In the genomic region with DNA sequence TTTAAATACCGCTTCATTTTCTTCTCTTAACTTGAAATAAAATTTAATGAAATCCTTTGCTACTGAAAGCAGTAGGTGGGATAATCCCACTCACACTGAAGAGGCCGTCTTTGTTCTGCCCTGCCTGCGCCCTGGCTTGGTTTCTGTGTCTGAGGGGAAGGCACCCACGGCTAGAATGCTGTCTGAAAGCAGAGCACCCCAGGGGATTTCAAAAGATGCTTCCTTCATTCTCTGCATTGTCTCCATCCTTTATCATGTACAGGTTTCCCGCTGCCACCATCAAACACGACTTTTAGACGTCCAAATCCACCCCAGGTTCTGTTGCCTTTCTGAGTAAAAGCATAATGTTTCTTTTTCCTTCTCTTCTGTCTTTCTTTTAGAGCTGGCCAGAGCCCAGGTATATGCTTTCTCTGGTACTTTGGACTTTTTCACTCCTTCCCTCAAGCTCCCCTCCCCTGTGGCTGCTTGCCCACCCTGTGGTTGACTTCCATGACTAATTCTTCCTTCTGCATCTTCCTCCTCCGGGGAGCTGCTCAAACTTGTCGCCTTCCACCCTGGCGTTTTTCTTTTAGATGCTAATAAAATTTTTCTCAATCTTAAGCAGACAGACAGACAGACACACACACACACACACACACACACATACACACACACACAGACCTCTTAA, we compare ENCODE assay signal across 15 mouse cellular contexts.
DNase-seq lines count a peak whose midpoint lies in the region; ATAC-seq and TF ChIP-seq lines count a peak whose summit lies in the region.
"Had no signal": no experiment of that assay in that cellular context is flagged by ENCODE, and none has a peak within 500 bp of the region (broad histone marks: within the 10 kb centered on the region; RNA-seq: fewer than 3 reads in every experiment).

No protein-coding gene starts in this region.

- no peak overlapping the region for H3K27ac ChIP-seq in forebrain, embryonic 11.5 days (ENCODE audit: low read depth, low read length)
- no peak overlapping the region for H3K27ac ChIP-seq in forebrain, embryonic 15.5 days (replicated peaks)
- no peak overlapping the region for H3K27ac ChIP-seq in forebrain, postnatal 0 days (ENCODE audit: low read depth, low read length)
- H3K27ac ChIP-seq in midbrain, embryonic 16.5 days (ENCODE audit: low read length): peak overlapping the region; percentile 6; the same call in 1 of the 2 replicates
- H3K27ac ChIP-seq: embryonic facial prominence, embryonic 12.5 days; kidney, postnatal 0 days had no signal

- 0 out of 2 replicates have a peak overlapping the region, but pooled peaks have one; percentile 27 for H3K9ac ChIP-seq in forebrain, embryonic 11.5 days (ENCODE audit: low read length)
- no peak overlapping the region for H3K9ac ChIP-seq in forebrain, embryonic 15.5 days (replicated peaks)
- 0 out of 2 replicates have a peak overlapping the region, but pooled peaks have one; percentile 2 for H3K9ac ChIP-seq in forebrain, postnatal 0 days
- H3K9ac ChIP-seq in midbrain, embryonic 16.5 days (ENCODE audit: low read depth, low read length): no peak overlapping the region
- H3K9ac ChIP-seq: embryonic facial prominence, embryonic 12.5 days had no signal

- TF ChIP-seq CTCF in forebrain, postnatal 0 days (IDR thresholded peaks at IDR 0.05; ENCODE audit: low read depth): no peak

- no peaks in the 10 kb centered on the region; the same call in 1 of the 2 replicates for H3K9me3 ChIP-seq in forebrain, embryonic 11.5 days (ENCODE audit: control insufficient read depth, low read length)
- no peaks in the 10 kb centered on the region for H3K9me3 ChIP-seq in forebrain, embryonic 15.5 days
- no peaks in the 10 kb centered on the region for H3K9me3 ChIP-seq in forebrain, postnatal 0 days (ENCODE audit: low read length)
- H3K9me3 ChIP-seq in midbrain, embryonic 16.5 days (replicated peaks; ENCODE audit: control insufficient read depth, low read length, poor library complexity, severe bottlenecking): no peaks in the 10 kb centered on the region
- H3K9me3 ChIP-seq: embryonic facial prominence, embryonic 12.5 days had no signal

- H3K36me3 ChIP-seq in forebrain, embryonic 11.5 days (ENCODE audit: control insufficient read depth, insufficient read depth, low read length): no peaks in the 10 kb centered on the region
- no peaks in the 10 kb centered on the region for H3K36me3 ChIP-seq in forebrain, embryonic 15.5 days
- H3K36me3 ChIP-seq in forebrain, postnatal 0 days (ENCODE audit: insufficient read depth): no peaks in the 10 kb centered on the region
- H3K36me3 ChIP-seq in midbrain, embryonic 16.5 days (ENCODE audit: control insufficient read depth, insufficient read depth, low read length): no peaks in the 10 kb centered on the region
- H3K36me3 ChIP-seq: embryonic facial prominence, embryonic 12.5 days had no signal

- peak; percentile 45 for DNase-seq in forebrain, embryonic 11.5 days (ENCODE audit: low spot score)
- peak; percentile 20 for DNase-seq in urinary bladder, postnatal 14 days (ENCODE audit: low spot score)
- no peak for DNase-seq in urinary bladder, postnatal 10 days (ENCODE audit: low spot score)
- no peak for DNase-seq in forebrain, postnatal 0 days
- no peak for DNase-seq in thymus, postnatal 10 days (ENCODE audit: low spot score in 2 of 2)
- DNase-seq in natural killer cell, adult 2 months (ENCODE audit: low spot score in 2 of 2): no peak
- DNase-seq: adrenal gland, postnatal 10 days; cerebellum, postnatal 25 days; heart, postnatal 14 days; liver; lung, adult 2 months had no signal

- H3K4me3 ChIP-seq in forebrain, embryonic 11.5 days (ENCODE audit: low read depth, low read length): no peak overlapping the region
- H3K4me3 ChIP-seq in forebrain, embryonic 15.5 days: no peak overlapping the region
- no peak overlapping the region for H3K4me3 ChIP-seq in forebrain, postnatal 0 days (ENCODE audit: low read depth, low read length)
- no peak overlapping the region for H3K4me3 ChIP-seq in midbrain, embryonic 16.5 days (ENCODE audit: low read depth, low read length)
- H3K4me3 ChIP-seq: embryonic facial prominence, embryonic 12.5 days had no signal

- no peak overlapping the region for H3K4me2 ChIP-seq in forebrain, embryonic 11.5 days (ENCODE audit: low read depth, low read length, severe bottlenecking)
- no peak overlapping the region for H3K4me2 ChIP-seq in forebrain, embryonic 15.5 days (replicated peaks)
- no peak overlapping the region for H3K4me2 ChIP-seq in forebrain, postnatal 0 days (ENCODE audit: low read depth)
- H3K4me2 ChIP-seq in midbrain, embryonic 16.5 days (ENCODE audit: low read length): no peak overlapping the region
- H3K4me2 ChIP-seq: embryonic facial prominence, embryonic 12.5 days had no signal

- ATAC-seq in forebrain, embryonic 11.5 days (replicated peaks; ENCODE audit: low FRiP score): no peak
- ATAC-seq in forebrain, embryonic 15.5 days (replicated peaks): no peak
- no peak for ATAC-seq in forebrain, postnatal 0 days
- 0 out of 2 replicates have a peak, but pooled peaks have one; percentile 34 for ATAC-seq in midbrain, embryonic 16.5 days

- H3K4me1 ChIP-seq in forebrain, embryonic 11.5 days (replicated peaks; ENCODE audit: control insufficient read depth, insufficient read depth, low read length): peaks cover 6% of the 10 kb centered on the region; the same call in 1 of the 2 replicates
- peaks cover 14% of the 10 kb centered on the region; the same call in 1 of the 2 replicates for H3K4me1 ChIP-seq in forebrain, embryonic 15.5 days
- no peaks in the 10 kb centered on the region for H3K4me1 ChIP-seq in forebrain, postnatal 0 days (ENCODE audit: insufficient read depth)
- H3K4me1 ChIP-seq in midbrain, embryonic 16.5 days (ENCODE audit: control insufficient read depth, insufficient read depth, low read length): peaks cover 23% of the 10 kb centered on the region

- H3K27me3 ChIP-seq in forebrain, embryonic 11.5 days (ENCODE audit: control insufficient read depth, insufficient read depth, low read length): no peaks in the 10 kb centered on the region
- no peaks in the 10 kb centered on the region for H3K27me3 ChIP-seq in forebrain, embryonic 15.5 days
- no peaks in the 10 kb centered on the region for H3K27me3 ChIP-seq in forebrain, postnatal 0 days (ENCODE audit: insufficient read depth, low read length)
- no peaks in the 10 kb centered on the region for H3K27me3 ChIP-seq in midbrain, embryonic 16.5 days (ENCODE audit: control insufficient read depth, insufficient read depth, low read depth, low read length)
- H3K27me3 ChIP-seq: embryonic facial prominence, embryonic 12.5 days had no signal

- WGBS in forebrain, embryonic 11.5 days: 3% methylated on average over 10 of the region's 10 CpGs
- WGBS in forebrain, embryonic 15.5 days: 6% methylated on average over 10 of the region's 10 CpGs
- 6% methylated on average over 10 of the region's 10 CpGs for WGBS in forebrain, postnatal 0 days
- WGBS in midbrain, embryonic 16.5 days: 7% methylated on average over 10 of the region's 10 CpGs

Comparison
In these comparisons a context has a peak if more than half of its experiments do, and no peak if none do; other contexts are left out.
1. DNase-seq: peak in forebrain, embryonic 11.5 days (single experiment) and urinary bladder, postnatal 14 days (single experiment); none in urinary bladder, postnatal 10 days (single experiment), forebrain, postnatal 0 days (single experiment), thymus, postnatal 10 days (0 of 2) and natural killer cell, adult 2 months (0 of 2).
2. H3K9ac ChIP-seq: peak in forebrain, embryonic 11.5 days (single experiment) and forebrain, postnatal 0 days (single experiment); none in forebrain, embryonic 15.5 days (single experiment) and midbrain, embryonic 16.5 days (single experiment).